Mouse (Mus musculus): ENCODE measurements around the gene Rab1a. TPM values are rescaled to one million over a fixed set of nuclear protein-coding genes. Genes with fewer than 3 reads are reported as not detected.

The Rab1a gene
- polyA plus RNA-seq, 1 experiment = 61.5 TPM

GRCm38 (mm10) chr11:20241311-20241710 lies 40.1 kb downstream of the Rab1a start:
- no peak for TF ChIP-seq GATA1 (IDR thresholded peaks at IDR 0.05; ENCODE audit: low read length)

GRCm38 (mm10) chr11:20242366-20243056 lies 41.3 kb downstream of the Rab1a start:
- TF ChIP-seq GATA1 (IDR thresholded peaks at IDR 0.05; ENCODE audit: low read length) = no peak

DNA sequence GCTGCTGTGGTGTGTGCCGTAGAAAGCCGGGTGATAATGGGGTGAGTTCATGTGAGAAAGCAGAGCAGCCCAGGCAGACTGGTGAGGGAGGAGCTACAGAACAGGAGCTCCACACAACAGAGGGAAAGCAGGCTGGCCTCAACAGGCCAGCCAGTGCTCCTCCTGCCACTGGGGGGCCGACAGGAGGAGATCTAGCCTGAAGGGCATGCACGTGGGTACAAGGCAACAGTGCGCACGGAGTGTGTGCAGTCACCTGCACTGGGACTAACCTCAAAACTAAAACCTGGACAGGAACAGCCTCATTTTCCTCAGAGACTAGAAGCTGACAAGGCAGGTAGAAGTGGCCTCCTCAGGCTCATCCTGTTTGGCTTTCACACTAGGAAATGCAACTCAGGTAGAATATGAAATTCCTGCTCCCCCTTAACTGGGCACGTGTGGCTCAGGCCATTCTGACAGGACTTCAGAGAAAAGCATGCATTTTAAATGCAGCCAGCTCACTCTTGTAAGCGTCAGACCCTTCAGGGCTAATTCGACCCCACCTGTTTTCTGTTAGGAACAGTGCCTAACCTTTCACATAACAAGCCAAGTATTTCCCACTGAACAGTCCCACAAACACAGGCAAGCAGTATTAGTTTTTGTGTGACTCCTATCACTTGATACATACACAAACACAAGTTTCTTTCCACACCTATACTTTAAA lies 42.1 kb downstream of the Rab1a start:
- TF ChIP-seq GATA1 (IDR thresholded peaks at IDR 0.05; ENCODE audit: low read length) = no peak

GRCm38 (mm10) chr11:20244336-20245290 lies 43.4 kb downstream of the Rab1a start:
- peak; percentile 22 for TF ChIP-seq GATA1 (IDR thresholded peaks at IDR 0.05; ENCODE audit: low read length)

- TF ChIP-seq GATA1 (IDR thresholded peaks at IDR 0.05; ENCODE audit: low read length) = no peak
Observed at GRCm38 (mm10) chr11:20245316-20245715, 44.1 kb downstream of the Rab1a start.

DNA sequence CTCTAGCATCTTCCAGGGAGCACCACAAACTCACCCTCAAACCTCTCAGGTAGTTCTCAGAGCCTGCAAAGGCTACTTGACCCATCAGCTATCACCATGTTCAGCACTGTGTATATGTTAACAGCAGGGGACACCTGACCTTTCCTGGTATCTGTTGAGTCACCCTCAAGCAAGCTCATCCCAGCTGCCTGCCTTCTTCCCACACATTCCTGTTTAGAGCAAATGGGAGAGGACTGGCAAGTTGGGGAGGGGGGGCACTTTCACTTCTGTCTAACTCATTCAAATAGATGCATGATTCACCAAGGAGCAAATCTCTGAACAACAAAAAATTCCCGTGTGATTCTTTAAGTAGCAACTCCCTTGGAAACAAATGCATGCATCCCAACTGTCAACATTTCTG lies 45.4 kb downstream of the Rab1a start:
- no peak for TF ChIP-seq GATA1 (IDR thresholded peaks at IDR 0.05; ENCODE audit: low read length)

DNA sequence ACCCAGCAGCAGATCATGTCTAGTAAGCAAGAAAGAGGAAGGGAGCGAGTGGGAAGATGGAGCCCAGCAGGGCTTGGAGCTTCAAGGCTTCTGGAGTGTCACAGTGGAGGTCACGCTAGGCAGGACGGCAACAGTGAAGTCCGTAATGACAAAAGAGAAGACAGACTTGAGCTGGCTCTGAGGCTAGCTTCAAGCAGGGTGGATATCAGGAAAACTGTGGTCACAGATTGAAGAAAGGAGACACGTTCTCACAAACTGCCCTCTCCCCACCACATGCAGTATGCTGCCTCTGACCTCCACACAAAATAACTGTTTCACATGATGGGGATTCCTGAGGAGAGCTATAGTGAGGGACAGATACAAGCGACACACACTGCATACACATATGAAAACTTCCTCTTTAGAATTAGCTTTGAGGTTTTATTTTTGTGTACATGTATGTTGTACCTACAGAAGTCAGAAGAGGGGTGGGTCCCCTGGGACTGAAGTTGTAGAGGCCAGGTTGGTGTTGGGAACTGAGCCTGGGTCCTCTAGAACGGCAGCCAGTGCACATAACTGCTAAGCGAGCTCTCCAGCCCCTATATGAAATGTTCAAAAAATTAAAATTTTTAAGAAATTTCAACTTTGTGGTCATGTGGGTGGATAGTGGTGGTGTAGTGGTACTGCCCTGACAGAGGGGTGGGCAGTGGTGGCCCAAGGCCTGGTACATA lies 46.1 kb downstream of the Rab1a start:
- no peak for TF ChIP-seq GATA1 (IDR thresholded peaks at IDR 0.05; ENCODE audit: low read length)

- TF ChIP-seq GATA1 (IDR thresholded peaks at IDR 0.05; ENCODE audit: low read length) = no peak
Observed at GRCm38 (mm10) chr11:20248277-20248676, 47.0 kb downstream of the Rab1a start.

GRCm38 (mm10) chr11:20248840-20249239 lies 47.6 kb downstream of the Rab1a start:
- TF ChIP-seq GATA1 (IDR thresholded peaks at IDR 0.05; ENCODE audit: low read length) = no peak

DNA sequence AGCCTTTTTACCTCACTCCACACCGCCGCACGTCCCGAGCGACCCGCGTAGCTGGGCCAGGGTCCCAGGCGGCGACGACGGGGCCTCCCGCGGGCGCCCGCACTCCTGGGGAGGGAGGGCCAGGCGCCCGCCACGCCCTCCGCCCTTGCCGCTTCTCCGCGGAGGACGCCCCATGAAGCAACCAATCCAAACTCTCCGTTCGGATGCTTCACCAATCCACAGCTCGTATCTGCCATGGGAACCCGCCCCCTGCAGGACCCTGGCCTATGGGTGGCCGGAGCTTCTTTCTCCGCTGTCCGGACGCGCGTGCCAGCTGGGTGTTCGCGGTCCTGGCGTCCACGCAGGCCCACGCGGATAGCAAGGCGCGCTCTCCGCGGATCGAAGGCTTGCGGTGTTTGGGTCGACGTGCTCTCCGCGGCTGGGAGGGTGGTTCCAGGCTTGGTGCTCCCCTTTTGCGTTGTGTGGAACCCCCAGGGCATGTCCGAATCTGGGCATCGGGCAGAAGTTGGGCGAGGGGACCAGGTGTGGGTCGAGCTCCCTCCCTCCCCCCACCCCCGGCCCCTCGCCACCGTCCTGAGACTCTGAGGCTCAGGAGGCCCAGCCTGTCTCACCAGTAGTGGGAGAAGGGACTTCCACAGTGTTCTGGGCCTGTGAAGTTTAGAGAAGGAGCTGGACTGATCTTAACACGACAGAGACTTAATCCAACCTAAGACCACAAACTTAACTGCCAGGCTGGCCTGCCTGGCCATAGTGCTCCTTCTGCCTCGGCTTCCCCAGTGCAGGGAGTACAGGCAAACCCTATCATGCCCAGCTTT lies 48.3 kb downstream of the Rab1a start, which contains the start of gene Cep68:
Gene Cep68, minus strand, starts transcription at position 134 of the 815 bp plus-strand sequence.
- TF ChIP-seq GATA1 (IDR thresholded peaks at IDR 0.05; ENCODE audit: low read length) = no peak

- TF ChIP-seq GATA1 (IDR thresholded peaks at IDR 0.05; ENCODE audit: low read length) = no peak
Observed at GRCm38 (mm10) chr11:20250476-20251178, 49.4 kb downstream of the Rab1a start.

GRCm38 (mm10) chr11:20253088-20253487 lies 51.9 kb downstream of the Rab1a start:
- no peak for TF ChIP-seq GATA1 (IDR thresholded peaks at IDR 0.05; ENCODE audit: low read length)

GRCm38 (mm10) chr11:20254791-20255190 lies 53.6 kb downstream of the Rab1a start:
- no peak for TF ChIP-seq GATA1 (IDR thresholded peaks at IDR 0.05; ENCODE audit: low read length)

Measured in G1E-ER4 (cell line).